Mouse (Mus musculus) CH12.LX (cell line): ENCODE results near the gene Lamp1. TPM values are rescaled to one million over a fixed set of nuclear protein-coding genes. Genes with fewer than 3 reads are reported as not detected.

Experiments used
- DNase-seq: peaks from one replicate; pipeline ENCODE4 v3.0.0-alpha.2; 2013; ENCODE audit errors: extremely low read depth
- H3K27ac ChIP-seq: 2 replicates; pipeline ENCODE4 v1.5.1; 2012; ENCODE audit warnings: low read depth, mild to moderate bottlenecking, control low read depth, moderate library complexity; ENCODE audit not compliant: insufficient read depth
- H3K27me3 ChIP-seq: replicated peaks from 2 replicates; pipeline ENCODE3; 2012; ENCODE audit warnings: inconsistent platforms
- H3K36me3 ChIP-seq, 2 experiments: replicated peaks in 1 of 2; 2 replicates each; pipeline versions ENCODE3 to v1.6.1; 2012; ENCODE audit warnings: inconsistent platforms in 1 of 2, low read length in 1 of 2, mild to moderate bottlenecking in 1 of 2, mixed read lengths in 1 of 2, moderate library complexity in 1 of 2; ENCODE audit not compliant: control insufficient read depth in 1 of 2, insufficient read depth in 1 of 2
- H3K4me1 ChIP-seq, 2 experiments: 2 replicates each; pipeline ENCODE4 v1.6.1; 2012; ENCODE audit warnings: inconsistent platforms in 1 of 2, moderate library complexity in 1 of 2; ENCODE audit not compliant: insufficient read depth in 2 of 2, control insufficient read depth in 1 of 2
- H3K4me2 ChIP-seq: 2 replicates; pipeline ENCODE4 v1.6.1; 2012; ENCODE audit warnings: low read depth, mild to moderate bottlenecking, control low read depth; ENCODE audit not compliant: poor library complexity, insufficient read depth, severe bottlenecking
- H3K4me3 ChIP-seq, 3 experiments: fragments of 150-350 bp in 1 of 3; sonication (generic) in 1 of 3; replicated peaks in 1 of 3; 2 replicates each; pipeline versions ENCODE3 to v1.5.1; 2011 to 2012; ENCODE audit warnings: low read depth in 2 of 3, low read length in 2 of 3, mild to moderate bottlenecking in 2 of 3, moderate library complexity in 2 of 3, control low read depth in 1 of 3, improper control_type of control experiment in 1 of 3, inconsistent platforms in 1 of 3, mixed read lengths in 1 of 3; ENCODE audit not compliant: poor library complexity in 1 of 3
- H3K79me2 ChIP-seq: replicated peaks from 2 replicates; pipeline ENCODE4 v1.6.1; 2012; ENCODE audit warnings: mild to moderate bottlenecking, moderate library complexity; ENCODE audit not compliant: control insufficient read depth, poor library complexity, insufficient read depth, severe bottlenecking; ENCODE audit errors: extremely low read depth
- H3K9ac ChIP-seq: 2 replicates; pipeline ENCODE4 v1.6.1; 2012; ENCODE audit warnings: low read depth, mild to moderate bottlenecking, control low read depth, moderate library complexity; ENCODE audit not compliant: insufficient read depth
- H3K9me3 ChIP-seq: replicated peaks from 2 replicates; pipeline ENCODE3; 2012; ENCODE audit warnings: low read length, inconsistent platforms, mixed read lengths
- BHLHE40 ChIP-seq: IDR thresholded peaks from 2 replicates; pipeline ENCODE4 v1.6.1; 2011; ENCODE audit warnings: mild to moderate bottlenecking, low read depth, low read length, improper control_type of control experiment
- CHD2 ChIP-seq: IDR thresholded peaks from 2 replicates; pipeline ENCODE4 v1.6.1; 2011; ENCODE audit warnings: low read length, improper control_type of control experiment
- CTCF ChIP-seq, 2 experiments: IDR thresholded peaks in 1 of 2; conservative IDR thresholded peaks in 1 of 2; 2 replicates each; pipeline ENCODE4 v1.5.1; 2011 to 2012; ENCODE audit warnings: low read depth in 2 of 2, low read length in 2 of 2, improper control_type of control experiment in 1 of 2, inconsistent platforms in 1 of 2, mild to moderate bottlenecking in 1 of 2, moderate library complexity in 1 of 2
- E2F4 ChIP-seq: IDR thresholded peaks from 2 replicates; pipeline ENCODE4 v1.6.1; 2011; ENCODE audit warnings: low read depth, low read length, improper control_type of control experiment; ENCODE audit not compliant: insufficient replicate concordance
- ELF1 ChIP-seq: IDR thresholded peaks from 2 replicates; pipeline ENCODE4 v1.6.1; 2014; ENCODE audit warnings: low read depth, mild to moderate bottlenecking, inconsistent platforms, low read length, improper control_type of control experiment
- EP300 ChIP-seq: IDR thresholded peaks from 2 replicates; pipeline ENCODE4 v1.6.1; 2011; ENCODE audit warnings: low read length, improper control_type of control experiment
- ETS1 ChIP-seq: conservative IDR thresholded peaks from 2 replicates; pipeline ENCODE4 v1.6.1; 2012; ENCODE audit warnings: low read depth, mild to moderate bottlenecking, inconsistent platforms, low read length, improper control_type of control experiment, moderate library complexity
- GABPA ChIP-seq: IDR thresholded peaks from 2 replicates; pipeline ENCODE4 v1.6.1; 2012; ENCODE audit warnings: low read depth, low read length, improper control_type of control experiment, inconsistent platforms; ENCODE audit not compliant: insufficient replicate concordance
- HCFC1 ChIP-seq: IDR thresholded peaks from 2 replicates; pipeline ENCODE4 v1.6.1; 2012; ENCODE audit warnings: low read depth, mild to moderate bottlenecking, inconsistent platforms, low read length, improper control_type of control experiment
- JUND ChIP-seq: conservative IDR thresholded peaks from 2 replicates; pipeline ENCODE4 v1.6.1; 2011; ENCODE audit warnings: low read depth, low read length, improper control_type of control experiment
- KAT2A ChIP-seq: IDR thresholded peaks from 2 replicates; pipeline ENCODE4 v1.6.1; 2012; ENCODE audit warnings: low read length, improper control_type of control experiment, inconsistent platforms; ENCODE audit not compliant: insufficient replicate concordance
- MAFK ChIP-seq: IDR thresholded peaks from 2 replicates; pipeline ENCODE4 v1.6.1; 2011; ENCODE audit warnings: low read length, improper control_type of control experiment; ENCODE audit not compliant: insufficient replicate concordance
- MAX ChIP-seq: IDR thresholded peaks from 2 replicates; pipeline ENCODE4 v1.6.1; 2011; ENCODE audit warnings: low read length, improper control_type of control experiment
- MAZ ChIP-seq: IDR thresholded peaks from 2 replicates; pipeline ENCODE4 v1.6.1; 2012; ENCODE audit warnings: low read depth, mild to moderate bottlenecking, inconsistent platforms, low read length, improper control_type of control experiment, moderate library complexity
- MEF2A ChIP-seq: IDR thresholded peaks from 2 replicates; pipeline ENCODE4 v1.6.1; 2014; ENCODE audit warnings: low read depth, mild to moderate bottlenecking, inconsistent platforms, low read length, improper control_type of control experiment, borderline replicate concordance
- MXI1 ChIP-seq: IDR thresholded peaks from 2 replicates; pipeline ENCODE4 v1.6.1; 2011; ENCODE audit warnings: mild to moderate bottlenecking, low read depth, low read length, improper control_type of control experiment
- MYC ChIP-seq: IDR thresholded peaks from 2 replicates; pipeline ENCODE4 v1.6.1; 2011; ENCODE audit warnings: low read depth, mild to moderate bottlenecking, improper control_type of control experiment, low read length
- NELFE ChIP-seq: IDR thresholded peaks from 2 replicates; pipeline ENCODE4 v1.6.1; 2011; ENCODE audit warnings: low read depth, low read length, improper control_type of control experiment
- NRF1 ChIP-seq: IDR thresholded peaks from 2 replicates; pipeline ENCODE4 v1.6.1; 2014; ENCODE audit warnings: low read depth, mild to moderate bottlenecking, inconsistent platforms, low read length, improper control_type of control experiment, moderate library complexity
- PAX5 ChIP-seq: IDR thresholded peaks from 2 replicates; pipeline ENCODE4 v1.6.1; 2012; ENCODE audit warnings: low read length, inconsistent platforms, mixed read lengths
- POLR2AphosphoS2 ChIP-seq: IDR thresholded peaks from 2 replicates; pipeline ENCODE4 v1.6.1; 2011; ENCODE audit warnings: low read depth, low read length, improper control_type of control experiment
- RAD21 ChIP-seq: IDR thresholded peaks from 2 replicates; pipeline ENCODE4 v1.6.1; 2011; ENCODE audit warnings: low read depth, mild to moderate bottlenecking, low read length, improper control_type of control experiment, moderate library complexity
- RCOR1 ChIP-seq: conservative IDR thresholded peaks from 2 replicates; pipeline ENCODE4 v1.6.1; 2012; ENCODE audit warnings: low read depth, mild to moderate bottlenecking, inconsistent platforms, low read length, improper control_type of control experiment
- SIN3A ChIP-seq: IDR thresholded peaks from 2 replicates; pipeline ENCODE4 v1.6.1; 2012; ENCODE audit warnings: low read length, improper control_type of control experiment, inconsistent platforms
- SMC3 ChIP-seq: IDR thresholded peaks from 2 replicates; pipeline ENCODE4 v1.6.1; 2011; ENCODE audit warnings: low read depth, low read length, improper control_type of control experiment
- TCF12 ChIP-seq: IDR thresholded peaks from 2 replicates; pipeline ENCODE4 v1.6.1; 2014; ENCODE audit warnings: low read depth, mild to moderate bottlenecking, inconsistent platforms, low read length, improper control_type of control experiment
- UBTF ChIP-seq: IDR thresholded peaks from 2 replicates; pipeline ENCODE4 v1.6.1; 2012; ENCODE audit warnings: low read depth, mild to moderate bottlenecking, inconsistent platforms, low read length, improper control_type of control experiment, moderate library complexity
- USF1 ChIP-seq: IDR thresholded peaks from 2 replicates; pipeline ENCODE4 v1.6.1; 2014; ENCODE audit warnings: low read depth, mild to moderate bottlenecking, inconsistent platforms, low read length, improper control_type of control experiment
- USF2 ChIP-seq: conservative IDR thresholded peaks from 2 replicates; pipeline ENCODE4 v1.6.1; 2011; ENCODE audit warnings: low read depth, low read length, improper control_type of control experiment
- ZKSCAN1 ChIP-seq: IDR thresholded peaks from 2 replicates; pipeline ENCODE4 v1.6.1; 2012; ENCODE audit warnings: low read depth, inconsistent platforms, low read length, improper control_type of control experiment, borderline replicate concordance
- ZMIZ1 ChIP-seq: IDR thresholded peaks from 2 replicates; pipeline ENCODE4 v1.6.1; 2012; ENCODE audit warnings: low read depth, mild to moderate bottlenecking, inconsistent platforms, low read length, improper control_type of control experiment
- dilution Hi-C: fragments of 300-500 bp; cut with MboI; formaldehyde crosslinking; loops from 2 replicates; pipeline ENCODE4 v1.14.3; 2020; ENCODE audit warnings: low sequenced_read_pairs; ENCODE audit not compliant: extremely low pct_unique_long_range_greater_than_20kb, extremely low pct_ligation_motif_present
- in situ Hi-C: fragments of 300-500 bp; cut with MboI; formaldehyde crosslinking; loops from 3 replicates; pipeline ENCODE4 v1.14.3; 2019; ENCODE audit warnings: low sequenced_read_pairs, low pct_ligation_motif_present, low pct_unique_long_range_greater_than_20kb, mixed read lengths
- polyA plus RNA-seq: library from polyadenylated mRNA; unstranded; fragments of >175 nt; gene quantifications from 2 replicates; pipeline ENCODE4 v1.2.1, GENCODE M21; 2012; ENCODE audit warnings: low read depth; ENCODE audit not compliant: insufficient read length
- total RNA-seq, 2 experiments: library from RNA; depleted of rRNA; stranded (reverse); fragments of 300-350 nt in 1 of 2; fragments of >200 nt in 1 of 2; gene quantifications; 2 replicates each; pipeline ENCODE4 v1.2.3; 2012 to 2014

The Lamp1 gene
- 67.0 and 69.4 TPM in 2 replicates for total RNA-seq (2012; rRNA removed)
- 51.0 and 56.7 TPM in 2 replicates for total RNA-seq (2014; rRNA removed)
- polyA plus RNA-seq: 64.3 TPM in 2 replicates

GRCm38 (mm10) chr8:13158718-13159376 lies at the start of gene Lamp1:
Gene Lamp1 (plus strand): TSS chr8:13159161.
- H3K27me3 ChIP-seq: peaks cover 20% of the 10 kb centered on the region
- TF ChIP-seq CTCF (conservative IDR thresholded peaks at IDR 0.05 in 1 of 2, IDR thresholded peaks at IDR 0.05 in 1 of 2; ENCODE audit: low read depth in 2 of 2, low read length in 2 of 2): no peak
- no peak for TF ChIP-seq POLR2AphosphoS2
- no peak for TF ChIP-seq EP300
- TF ChIP-seq MAZ: no peak
- TF ChIP-seq JUND: no peak
- TF ChIP-seq KAT2A: no peak
- no peak for TF ChIP-seq GABPA
- peak; percentile 65 for TF ChIP-seq NRF1
- no peak for TF ChIP-seq MAFK
- no peak for TF ChIP-seq MYC
- no peak for TF ChIP-seq PAX5
- 0 out of 2 replicates have a peak, but pooled peaks have one; percentile 14 for TF ChIP-seq NELFE
- TF ChIP-seq ETS1: peak; percentile 73
- TF ChIP-seq CHD2: peak; percentile 99
- TF ChIP-seq E2F4: no peak
- TF ChIP-seq HCFC1: peak; percentile 79
- TF ChIP-seq SMC3: no peak
- TF ChIP-seq BHLHE40: peak; percentile 98
- no peak for TF ChIP-seq RCOR1
- TF ChIP-seq MAX: peak; percentile 98
- peak; percentile 97 for TF ChIP-seq USF2
- peak; percentile 78; the same call in 1 of the 2 replicates for TF ChIP-seq SIN3A
- no peak for TF ChIP-seq RAD21
- TF ChIP-seq USF1: peak; percentile 92
- no peak for TF ChIP-seq UBTF
- TF ChIP-seq MXI1: peak; percentile 81
- TF ChIP-seq TCF12: peak; percentile 47
- 0 out of 2 replicates have a peak, but pooled peaks have one; percentile 29 for TF ChIP-seq ELF1
- no peak; the same call in 1 of the 2 replicates for TF ChIP-seq MEF2A
- TF ChIP-seq ZKSCAN1: no peak
- TF ChIP-seq ZMIZ1: no peak
- dilution Hi-C loops: no loop called here
- peaks cover 0 to 1% of the 10 kb centered on the region in 2 experiments for H3K36me3 ChIP-seq
- H3K4me3 ChIP-seq: peak within 1 kb of the TSS; percentile 71 to 80 (median 76)
- peaks cover 15 to 53% of the 10 kb centered on the region in 2 experiments for H3K4me1 ChIP-seq
- peak; percentile 88 for DNase-seq
- H3K9me3 ChIP-seq: no peaks in the 10 kb centered on the region
- peak within 1 kb of the TSS; percentile 73 for H3K4me2 ChIP-seq
- in situ Hi-C loops: no loop called here
- no peak within 1 kb of the TSS for H3K27ac ChIP-seq
- H3K9ac ChIP-seq: peak within 1 kb of the TSS; percentile 86
- H3K79me2 ChIP-seq: peaks cover 16% of the 10 kb centered on the region; the same call in 1 of the 2 replicates
